Mouse (Mus musculus) liver, adult 2 months (tissue): Measurements from ENCODE around the gene Arpp19.

Experiments
- CTCF ChIP-seq: fragments of 200-500 bp; IDR thresholded peaks from 2 replicates; pipeline ENCODE4 v1.5.1; 2011; ENCODE audit warnings: low read depth, low read length, control low read depth
- POLR2A ChIP-seq: fragments of 200-500 bp; IDR thresholded peaks from 2 replicates; pipeline ENCODE4 v1.6.1; 2011; ENCODE audit warnings: low read length, control low read depth; ENCODE audit not compliant: insufficient read depth; ENCODE audit errors: extremely low read depth

- TF ChIP-seq POLR2A, result no peak
- no peak for TF ChIP-seq CTCF
Observed at GRCm38 (mm10) chr9:75002262-75002661, 35.2 kb upstream of the Arpp19 start.
